ENCODE assay signal across 22 mouse cellular contexts in genomic region chr12:37682455-37683110, GRCm38 (mm10).
DNase-seq lines count a peak whose midpoint lies in the region; ATAC-seq lines count a peak whose summit lies in the region.
"Had no signal": no experiment of that assay in that cellular context is flagged by ENCODE, and none has a peak within 500 bp of the region (broad histone marks: within the 10 kb centered on the region; RNA-seq: fewer than 3 reads in every experiment).

No protein-coding gene starts in this region.

- H3K9ac ChIP-seq in embryonic facial prominence, embryonic 14.5 days (ENCODE audit: low read depth, low read length), result no peak overlapping the region
- no peak overlapping the region for H3K9ac ChIP-seq in hindbrain, embryonic 11.5 days (ENCODE audit: low read depth, low read length)
- no peak overlapping the region for H3K9ac ChIP-seq in midbrain, embryonic 14.5 days (replicated peaks; ENCODE audit: low read length)
- no peak overlapping the region for H3K9ac ChIP-seq in midbrain, embryonic 15.5 days
- H3K9ac ChIP-seq in forebrain, embryonic 16.5 days (replicated peaks; ENCODE audit: low read depth, low read length), result no peak overlapping the region
- H3K9ac ChIP-seq: embryonic facial prominence, embryonic 13.5 days; heart, embryonic 15.5 days had no signal

- no peak overlapping the region for H3K4me2 ChIP-seq in embryonic facial prominence, embryonic 14.5 days (ENCODE audit: low read depth, low read length)
- H3K4me2 ChIP-seq in hindbrain, embryonic 11.5 days (replicated peaks; ENCODE audit: low read depth, low read length), result no peak overlapping the region
- H3K4me2 ChIP-seq in midbrain, embryonic 14.5 days (ENCODE audit: low read length), result no peak overlapping the region
- no peak overlapping the region for H3K4me2 ChIP-seq in midbrain, embryonic 15.5 days
- no peak overlapping the region for H3K4me2 ChIP-seq in forebrain, embryonic 16.5 days (ENCODE audit: low read length)
- H3K4me2 ChIP-seq: embryonic facial prominence, embryonic 13.5 days; heart, embryonic 11.5 days; heart, embryonic 15.5 days had no signal

- H3K4me3 ChIP-seq in embryonic facial prominence, embryonic 14.5 days (ENCODE audit: low read depth, low read length), result no peak overlapping the region
- H3K4me3 ChIP-seq in embryonic facial prominence, embryonic 10.5 days, result no peak overlapping the region
- no peak overlapping the region for H3K4me3 ChIP-seq in hindbrain, embryonic 11.5 days (ENCODE audit: low read depth, low read length)
- no peak overlapping the region for H3K4me3 ChIP-seq in hindbrain, embryonic 10.5 days
- H3K4me3 ChIP-seq in midbrain, embryonic 14.5 days (replicated peaks; ENCODE audit: low read depth, low read length), result no peak overlapping the region
- H3K4me3 ChIP-seq in midbrain, embryonic 15.5 days, result no peak overlapping the region
- H3K4me3 ChIP-seq in forebrain, embryonic 16.5 days (replicated peaks; ENCODE audit: low read length), result no peak overlapping the region
- H3K4me3 ChIP-seq: embryonic facial prominence, embryonic 13.5 days; heart, adult 2 months; heart, embryonic 15.5 days had no signal

- no peaks in the 10 kb centered on the region for H3K9me3 ChIP-seq in embryonic facial prominence, embryonic 14.5 days (ENCODE audit: control insufficient read depth, low read length)
- no peaks in the 10 kb centered on the region for H3K9me3 ChIP-seq in embryonic facial prominence, embryonic 10.5 days
- no peaks in the 10 kb centered on the region for H3K9me3 ChIP-seq in hindbrain, embryonic 11.5 days (ENCODE audit: control insufficient read depth, low read length)
- H3K9me3 ChIP-seq in hindbrain, embryonic 10.5 days, result no peaks in the 10 kb centered on the region
- H3K9me3 ChIP-seq in midbrain, embryonic 14.5 days (ENCODE audit: control insufficient read depth, low read length), result no peaks in the 10 kb centered on the region
- H3K9me3 ChIP-seq in midbrain, embryonic 15.5 days, result no peaks in the 10 kb centered on the region
- no peaks in the 10 kb centered on the region for H3K9me3 ChIP-seq in forebrain, embryonic 16.5 days (ENCODE audit: control insufficient read depth, low read length)
- H3K9me3 ChIP-seq: embryonic facial prominence, embryonic 13.5 days; heart, embryonic 15.5 days had no signal

- H3K36me3 ChIP-seq in embryonic facial prominence, embryonic 14.5 days (ENCODE audit: control insufficient read depth, insufficient read depth, low read length), result no peaks in the 10 kb centered on the region
- no peaks in the 10 kb centered on the region for H3K36me3 ChIP-seq in embryonic facial prominence, embryonic 10.5 days (replicated peaks)
- no peaks in the 10 kb centered on the region for H3K36me3 ChIP-seq in hindbrain, embryonic 11.5 days (ENCODE audit: control insufficient read depth, insufficient read depth, low read length)
- no peaks in the 10 kb centered on the region for H3K36me3 ChIP-seq in hindbrain, embryonic 10.5 days
- H3K36me3 ChIP-seq in midbrain, embryonic 14.5 days (ENCODE audit: control insufficient read depth, insufficient read depth, low read length), result no peaks in the 10 kb centered on the region
- H3K36me3 ChIP-seq in midbrain, embryonic 15.5 days (replicated peaks), result no peaks in the 10 kb centered on the region
- no peaks in the 10 kb centered on the region for H3K36me3 ChIP-seq in forebrain, embryonic 16.5 days (ENCODE audit: control insufficient read depth, insufficient read depth)
- H3K36me3 ChIP-seq: embryonic facial prominence, embryonic 13.5 days; G1E; heart, embryonic 15.5 days had no signal

- no peak overlapping the region for H3K27ac ChIP-seq in embryonic facial prominence, embryonic 14.5 days (replicated peaks; ENCODE audit: low read depth, low read length)
- no peak overlapping the region for H3K27ac ChIP-seq in embryonic facial prominence, embryonic 10.5 days (replicated peaks)
- H3K27ac ChIP-seq in hindbrain, embryonic 11.5 days (ENCODE audit: low read depth, low read length), result no peak overlapping the region
- no peak overlapping the region for H3K27ac ChIP-seq in hindbrain, embryonic 10.5 days
- no peak overlapping the region for H3K27ac ChIP-seq in midbrain, embryonic 14.5 days (replicated peaks; ENCODE audit: low read depth, low read length)
- H3K27ac ChIP-seq in midbrain, embryonic 15.5 days, result no peak overlapping the region
- no peak overlapping the region for H3K27ac ChIP-seq in forebrain, embryonic 16.5 days (ENCODE audit: low read length)
- H3K27ac ChIP-seq: embryonic facial prominence, embryonic 13.5 days; heart, adult 2 months; heart, embryonic 15.5 days had no signal

- H3K27me3 ChIP-seq in embryonic facial prominence, embryonic 14.5 days (replicated peaks; ENCODE audit: control insufficient read depth, insufficient read depth, low read length), result no peaks in the 10 kb centered on the region
- H3K27me3 ChIP-seq in embryonic facial prominence, embryonic 10.5 days (replicated peaks; ENCODE audit: low read depth, poor library complexity, severe bottlenecking), result no peaks in the 10 kb centered on the region
- H3K27me3 ChIP-seq in hindbrain, embryonic 11.5 days (ENCODE audit: control insufficient read depth, insufficient read depth, low read length), result no peaks in the 10 kb centered on the region
- no peaks in the 10 kb centered on the region for H3K27me3 ChIP-seq in hindbrain, embryonic 10.5 days (ENCODE audit: insufficient read depth, poor library complexity, severe bottlenecking)
- H3K27me3 ChIP-seq in midbrain, embryonic 14.5 days (ENCODE audit: control insufficient read depth, insufficient read depth, low read length), result no peaks in the 10 kb centered on the region
- no peaks in the 10 kb centered on the region for H3K27me3 ChIP-seq in midbrain, embryonic 15.5 days (replicated peaks)
- H3K27me3 ChIP-seq in forebrain, embryonic 16.5 days (replicated peaks; ENCODE audit: control insufficient read depth, insufficient read depth, low read length), result no peaks in the 10 kb centered on the region
- H3K27me3 ChIP-seq: embryonic facial prominence, embryonic 13.5 days; heart, embryonic 15.5 days had no signal

- ATAC-seq in embryonic facial prominence, embryonic 14.5 days (ENCODE audit: low read depth), result no peak
- ATAC-seq in hindbrain, embryonic 11.5 days (ENCODE audit: low FRiP score), result 0 out of 2 replicates have a peak, but pooled peaks have one; percentile 11
- ATAC-seq in midbrain, embryonic 14.5 days (ENCODE audit: low FRiP score, low TSS enrichment), result no peak
- ATAC-seq in midbrain, embryonic 15.5 days (replicated peaks), result no peak
- peak; percentile 83 for ATAC-seq in forebrain, embryonic 16.5 days
- ATAC-seq: CD4-positive, CD25-positive, alpha-beta regulatory T cell, adult 4 months; hindbrain, embryonic 16.5 days had no signal

- peak; percentile 5 for DNase-seq in embryonic facial prominence, embryonic 14.5 days (ENCODE audit: low spot score)
- no peak for DNase-seq in embryonic facial prominence, embryonic 10.5 days (ENCODE audit: low spot score)
- no peak for DNase-seq in hindbrain, embryonic 11.5 days (ENCODE audit: low spot score)
- DNase-seq in hindbrain, embryonic 10.5 days (ENCODE audit: low spot score), result no peak
- DNase-seq in midbrain, embryonic 14.5 days, result peak; percentile 53
- no peak for DNase-seq in left cerebral cortex, adult 9 months (ENCODE audit: low spot score in 2 of 2)
- DNase-seq: adrenal gland, postnatal 10 days; B cell, adult 2 months; cerebellum, adult 11-12 months; cerebellum, adult 9-10 months; cerebellum, postnatal 25 days; gastrocnemius, postnatal 14 days; heart, adult 2 months; heart, postnatal 14 days had no signal

- H3K4me1 ChIP-seq in embryonic facial prominence, embryonic 14.5 days (ENCODE audit: control insufficient read depth, insufficient read depth, low read length), result no peaks in the 10 kb centered on the region
- no peaks in the 10 kb centered on the region for H3K4me1 ChIP-seq in embryonic facial prominence, embryonic 10.5 days
- H3K4me1 ChIP-seq in hindbrain, embryonic 11.5 days (replicated peaks; ENCODE audit: control insufficient read depth, insufficient read depth, low read length), result no peaks in the 10 kb centered on the region
- no peaks in the 10 kb centered on the region for H3K4me1 ChIP-seq in hindbrain, embryonic 10.5 days (replicated peaks)
- H3K4me1 ChIP-seq in midbrain, embryonic 14.5 days (ENCODE audit: control insufficient read depth, insufficient read depth, low read length), result no peaks in the 10 kb centered on the region
- no peaks in the 10 kb centered on the region for H3K4me1 ChIP-seq in midbrain, embryonic 15.5 days
- H3K4me1 ChIP-seq in forebrain, embryonic 16.5 days (replicated peaks; ENCODE audit: control insufficient read depth, insufficient read depth, low read length), result peaks cover 3% of the 10 kb centered on the region
- H3K4me1 ChIP-seq: heart, embryonic 15.5 days had no signal

Comparison
In these comparisons a context has a peak if more than half of its experiments do, and no peak if none do; other contexts are left out.
1. DNase-seq: peak in embryonic facial prominence, embryonic 14.5 days (single experiment) and midbrain, embryonic 14.5 days (single experiment); none in embryonic facial prominence, embryonic 10.5 days (single experiment), hindbrain, embryonic 11.5 days (single experiment), hindbrain, embryonic 10.5 days (single experiment) and left cerebral cortex, adult 9 months (0 of 2).
2. ATAC-seq: peak in hindbrain, embryonic 11.5 days (single experiment) and forebrain, embryonic 16.5 days (single experiment); none in embryonic facial prominence, embryonic 14.5 days (single experiment), midbrain, embryonic 14.5 days (single experiment) and midbrain, embryonic 15.5 days (single experiment).